ENCODE assay signal across 7 mouse cellular contexts in genomic region chr13:81426896-81427755, GRCm38 (mm10).
DNase-seq lines count a peak whose midpoint lies in the region; ATAC-seq and TF ChIP-seq lines count a peak whose summit lies in the region.

No protein-coding gene starts in this region.

- peak in 1 of 2 experiments; percentile 15 for DNase-seq in spleen, adult 2 months (ENCODE audit: low read depth in 1 of 2, low spot score in 2 of 2)
- DNase-seq in spleen, postnatal 36 days (ENCODE audit: low spot score in 2 of 2): no peak
- DNase-seq in adrenal gland, adult 2 months: peak; percentile 51
- DNase-seq in embryo, embryonic 11.5 days (ENCODE audit: low read depth, low spot score): peak; percentile 36
- DNase-seq in hindlimb bud, embryonic 11.5 days (ENCODE audit: extremely low spot score, low read depth, low spot score): peak; percentile 24
- DNase-seq in ovary, postnatal 36 days (ENCODE audit: low spot score): peak; percentile 8

- H3K9me3 ChIP-seq in limb, embryonic 12.5 days: no peaks in the 10 kb centered on the region

- H3K27ac ChIP-seq in spleen, adult 2 months (ENCODE audit: insufficient read depth, low read length): no peak overlapping the region
- no peak overlapping the region for H3K27ac ChIP-seq in limb, embryonic 12.5 days

- no peak overlapping the region for H3K4me3 ChIP-seq in spleen, adult 2 months (ENCODE audit: extremely low read depth, insufficient read depth, insufficient read length)
- H3K4me3 ChIP-seq in limb, embryonic 12.5 days (replicated peaks): no peak overlapping the region

- H3K4me1 ChIP-seq in spleen, adult 2 months (ENCODE audit: control insufficient read depth, insufficient read depth, insufficient read length): no peaks in the 10 kb centered on the region
- H3K4me1 ChIP-seq in limb, embryonic 12.5 days (replicated peaks): 0 out of 2 replicates have a peak, but pooled peaks cover 2% of the 10 kb centered on the region

- TF ChIP-seq POLR2A in spleen, adult 2 months (IDR thresholded peaks at IDR 0.05; ENCODE audit: low read depth, low read length): no peak

- no peak overlapping the region for H3K4me2 ChIP-seq in limb, embryonic 12.5 days

- no peaks in the 10 kb centered on the region for H3K36me3 ChIP-seq in spleen, adult 2 months (ENCODE audit: control insufficient read depth, insufficient read depth, low read length)
- H3K36me3 ChIP-seq in limb, embryonic 12.5 days: no peaks in the 10 kb centered on the region

- 72% methylated on average over 15 of the region's 15 CpGs for WGBS in spleen, adult 2 months
- 76% methylated on average over 15 of the region's 15 CpGs for WGBS in limb, embryonic 12.5 days

- ATAC-seq in limb, embryonic 12.5 days (ENCODE audit: insufficient number of reproducible peaks, insufficient read depth, low FRiP score, low TSS enrichment, low read depth): peak; percentile 24; the same call in 1 of the 2 replicates

- H3K27me3 ChIP-seq in spleen, adult 2 months (ENCODE audit: control insufficient read depth, insufficient read depth, low read length): no peaks in the 10 kb centered on the region
- H3K27me3 ChIP-seq in limb, embryonic 12.5 days: no peaks in the 10 kb centered on the region

- peak; percentile 39; the same call in 1 of the 2 replicates for TF ChIP-seq CTCF in spleen, adult 2 months (IDR thresholded peaks at IDR 0.05; ENCODE audit: extremely low read depth, insufficient read depth, insufficient read length, insufficient replicate concordance)

- no peak overlapping the region for H3K9ac ChIP-seq in limb, embryonic 12.5 days (replicated peaks)

Comparison
In these comparisons a context has a peak if more than half of its experiments do, and no peak if none do; other contexts are left out.
1. DNase-seq: peak in adrenal gland, adult 2 months (single experiment), embryo, embryonic 11.5 days (single experiment), hindlimb bud, embryonic 11.5 days (single experiment) and ovary, postnatal 36 days (single experiment); none in spleen, postnatal 36 days (0 of 2).